Mouse (Mus musculus): ENCODE results near the gene Gadd45g.
"Not testable (repeated sequence)": the region's sequence is repeated elsewhere in the genome, so short reads cannot be mapped to it uniquely, and the experiment has no call there.

Gene Gadd45g

GRCm38 (mm10) chr13:51834024-51834423 is 12.5 kb upstream of the Gadd45g start:
- peak; percentile 55 to 76 for DNase-seq

DNA sequence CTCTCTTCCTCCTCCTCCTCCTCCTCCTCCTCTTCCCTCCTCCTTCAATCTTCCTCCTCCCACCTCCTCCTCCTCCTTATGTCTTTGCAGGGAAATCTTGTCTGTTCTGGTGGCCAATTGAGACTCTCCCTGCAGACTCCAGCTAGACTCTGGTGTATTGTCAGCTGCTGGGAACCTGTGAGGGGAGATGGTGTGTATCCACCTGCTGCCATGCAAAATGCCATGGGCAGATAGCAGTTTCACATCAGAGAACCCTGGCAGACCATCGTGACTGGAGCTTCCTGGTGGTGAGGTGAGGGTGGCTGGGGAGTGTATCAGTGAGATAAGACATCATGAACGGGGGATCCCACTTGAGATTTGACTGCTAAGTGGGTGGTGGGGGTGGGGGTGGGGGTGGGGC is 12.0 kb upstream of the Gadd45g start:
- no peak for DNase-seq

DNA sequence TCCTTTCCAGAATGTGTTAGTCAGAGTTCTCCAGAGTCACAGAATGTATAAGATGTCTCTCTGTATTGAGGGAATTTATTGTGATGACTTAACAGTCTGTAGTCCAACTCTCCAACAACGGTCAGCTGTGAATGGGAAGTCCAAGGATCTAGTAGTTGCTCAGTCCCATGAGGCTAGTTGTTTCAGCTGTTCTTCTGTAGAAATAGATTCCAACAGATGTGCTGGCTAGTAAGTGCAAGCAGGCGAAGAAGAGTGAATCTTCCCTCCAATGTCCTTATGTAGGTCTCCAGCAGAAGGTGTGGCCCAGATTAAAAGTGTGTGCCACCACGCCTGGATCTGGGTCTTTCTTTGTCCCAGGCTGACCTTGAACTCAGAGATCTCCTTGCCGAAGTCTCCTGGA is 11.3 kb upstream of the Gadd45g start:
- DNase-seq = not testable (repeated sequence)

GRCm38 (mm10) chr13:51837402-51837801 is 9.1 kb upstream of the Gadd45g start:
- DNase-seq = no peak

GRCm38 (mm10) chr13:51839250-51840026 is 7.0 kb upstream of the Gadd45g start:
- DNase-seq = peak; percentile 71 to 75

GRCm38 (mm10) chr13:51840702-51841101 is 5.8 kb upstream of the Gadd45g start:
- DNase-seq = no peak

GRCm38 (mm10) chr13:51841541-51842115 is 4.8 kb upstream of the Gadd45g start:
- DNase-seq = peak in 1 of 2 experiments; percentile 26

GRCm38 (mm10) chr13:51842191-51842590 is 4.3 kb upstream of the Gadd45g start:
- no peak for DNase-seq

GRCm38 (mm10) chr13:51842773-51843172 is 3.7 kb upstream of the Gadd45g start:
- no peak for DNase-seq

DNA sequence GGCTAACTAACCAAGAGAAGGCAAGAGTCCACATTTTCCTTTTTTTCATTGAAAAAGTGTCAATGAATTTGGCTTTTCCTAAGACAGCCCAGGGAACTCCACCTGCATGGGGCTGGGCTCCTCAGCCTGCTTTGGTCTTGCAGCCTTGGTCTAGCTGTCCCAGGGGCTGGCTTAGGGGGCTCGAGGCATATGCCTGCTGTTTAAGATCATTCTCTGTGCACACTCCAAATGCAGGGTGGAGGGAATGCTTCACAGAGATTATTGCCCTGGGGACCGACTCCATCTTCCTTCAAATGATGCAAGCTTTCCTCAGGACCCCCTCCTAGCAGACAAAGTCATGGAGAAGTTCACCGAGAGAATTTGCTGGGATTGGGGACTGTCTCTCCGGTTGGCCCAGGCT is 3.2 kb upstream of the Gadd45g start:
- DNase-seq = no peak

DNA sequence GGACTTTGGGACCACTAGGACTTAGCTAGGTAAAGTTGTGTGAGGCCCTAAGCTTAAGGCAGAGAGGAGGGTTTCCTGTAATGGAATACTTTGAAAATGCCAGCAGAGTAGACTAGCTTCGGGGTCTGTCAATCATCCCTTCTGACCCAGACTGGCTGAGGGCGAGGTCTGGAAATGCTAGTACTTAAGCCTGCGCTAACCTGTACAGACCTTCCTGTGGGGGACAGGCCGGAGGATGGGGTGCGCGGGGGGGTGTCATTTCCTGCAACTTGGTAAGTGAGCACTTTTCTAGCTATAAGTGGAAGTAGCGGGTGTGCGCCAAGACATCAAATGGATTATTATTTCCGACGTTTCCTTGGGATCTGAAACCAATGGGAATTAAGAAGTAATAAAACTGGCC is 2.4 kb upstream of the Gadd45g start:
- no peak for DNase-seq

GRCm38 (mm10) chr13:51844661-51845060 is 1.8 kb upstream of the Gadd45g start:
- DNase-seq = peak; percentile 84 to 89

DNA sequence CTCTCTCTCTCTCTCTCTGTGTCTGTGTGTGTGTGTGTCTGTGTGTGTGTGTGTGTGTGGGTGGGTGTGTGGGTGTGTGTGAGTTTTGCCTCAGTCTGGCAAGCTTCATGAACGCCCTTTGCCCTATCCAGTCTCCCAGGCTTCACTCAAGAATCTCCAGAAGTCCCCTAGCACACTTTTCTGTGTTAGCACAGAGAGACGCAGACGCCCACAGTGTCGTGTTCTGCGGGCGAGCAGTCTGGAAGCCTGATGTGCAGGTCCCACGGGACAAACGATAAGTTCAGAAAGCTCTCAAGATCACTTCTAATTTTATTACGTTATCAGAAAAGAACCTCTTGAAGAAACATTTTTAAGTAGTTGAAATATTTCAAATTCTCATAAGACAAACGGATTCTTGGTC is 1.4 kb upstream of the Gadd45g start:
- peak; percentile 32 to 46 for DNase-seq

- peak; percentile 90 to 91 for DNase-seq
These were observed 787 bp upstream of the Gadd45g start for GRCm38 (mm10) chr13:51845591-51846191.

DNA sequence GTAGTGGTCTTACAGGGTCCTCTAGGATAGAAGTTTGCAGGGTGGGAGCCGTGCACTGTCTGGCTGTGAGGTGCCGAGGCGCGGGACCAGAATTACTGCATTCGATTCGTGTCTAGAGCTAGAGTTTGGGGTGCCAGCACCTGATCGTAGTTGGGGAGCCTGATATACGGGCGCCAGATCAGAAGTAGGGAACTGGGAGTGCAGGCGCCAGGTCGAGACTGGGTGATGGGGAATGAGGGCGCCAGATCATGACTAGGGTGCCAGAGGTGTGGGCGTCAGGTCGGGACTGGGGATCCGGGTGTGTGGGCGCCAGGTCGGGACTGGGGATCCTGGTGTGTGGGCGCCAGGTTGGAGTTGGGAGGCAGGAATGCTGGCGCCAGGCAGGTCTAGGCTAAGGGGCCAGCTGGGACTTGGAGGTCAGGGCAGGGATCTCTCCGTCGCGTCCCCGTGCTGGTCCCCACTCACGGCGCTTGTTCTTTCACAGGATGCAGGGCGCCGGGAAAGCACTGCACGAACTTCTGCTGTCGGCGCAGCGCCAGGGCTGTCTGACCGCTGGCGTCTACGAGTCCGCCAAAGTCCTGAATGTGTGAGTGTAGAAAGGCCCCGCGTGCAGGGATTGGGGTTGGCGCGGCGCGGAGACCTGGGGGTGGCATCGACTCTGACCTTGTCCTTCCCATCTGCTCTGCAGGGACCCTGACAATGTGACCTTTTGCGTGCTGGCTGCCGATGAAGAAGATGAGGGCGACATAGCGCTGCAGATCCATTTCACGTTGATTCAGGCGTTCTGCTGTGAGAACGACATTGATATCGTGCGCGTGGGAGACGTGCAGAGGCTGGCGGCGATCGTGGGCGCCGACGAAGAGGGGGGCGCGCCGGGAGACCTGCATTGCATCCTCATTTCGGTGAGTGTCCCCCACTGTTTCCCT is 653 bp downstream of the Gadd45g start:
- peak; percentile 73 to 80 for DNase-seq

- peak; percentile 83 to 87 for DNase-seq
These were observed 1.6 kb downstream of the Gadd45g start for GRCm38 (mm10) chr13:51847979-51848480.

- DNase-seq = peak; percentile 32 to 56
These were observed 2.2 kb downstream of the Gadd45g start for GRCm38 (mm10) chr13:51848481-51849240.

DNA sequence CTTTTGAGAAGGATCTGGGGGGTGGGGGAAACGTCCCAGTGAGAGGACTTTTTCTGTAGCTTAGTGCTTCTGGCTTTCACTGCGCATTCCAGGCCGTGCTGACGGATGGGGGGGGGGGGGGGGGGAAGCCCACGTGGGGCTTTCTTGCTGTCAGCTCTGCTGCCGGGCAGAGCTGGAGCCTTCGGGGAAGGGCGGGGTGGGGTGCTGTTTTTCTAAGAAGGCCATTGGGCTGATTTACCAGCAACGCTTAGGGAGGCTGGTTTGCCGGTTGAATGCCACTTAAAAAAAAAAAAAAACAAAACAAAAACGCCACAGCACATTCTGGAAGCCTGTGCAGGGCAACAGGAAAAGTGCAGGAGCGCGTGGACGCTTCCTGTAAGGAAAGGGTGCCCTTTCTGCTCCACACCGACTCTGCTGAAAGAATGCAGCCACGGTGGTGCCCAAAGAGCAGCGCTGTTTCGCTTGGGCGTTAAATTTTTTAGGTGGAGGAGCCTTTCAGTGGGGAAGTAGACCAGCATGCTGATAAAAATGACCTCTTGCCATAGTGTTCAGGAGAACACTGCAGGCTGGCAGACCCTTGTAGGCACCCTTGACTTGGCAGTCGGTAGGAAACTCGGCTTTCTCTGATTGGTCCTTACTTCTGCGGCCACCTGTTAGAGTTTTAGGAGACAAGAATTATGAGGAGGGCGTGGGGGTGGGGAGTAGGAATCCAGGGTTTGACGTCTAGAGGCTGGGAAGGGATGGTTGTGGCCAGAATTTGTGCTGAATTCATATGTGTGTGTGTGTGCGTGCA is 3.0 kb downstream of the Gadd45g start:
- DNase-seq = peak in 1 of 2 experiments; percentile 36

DNA sequence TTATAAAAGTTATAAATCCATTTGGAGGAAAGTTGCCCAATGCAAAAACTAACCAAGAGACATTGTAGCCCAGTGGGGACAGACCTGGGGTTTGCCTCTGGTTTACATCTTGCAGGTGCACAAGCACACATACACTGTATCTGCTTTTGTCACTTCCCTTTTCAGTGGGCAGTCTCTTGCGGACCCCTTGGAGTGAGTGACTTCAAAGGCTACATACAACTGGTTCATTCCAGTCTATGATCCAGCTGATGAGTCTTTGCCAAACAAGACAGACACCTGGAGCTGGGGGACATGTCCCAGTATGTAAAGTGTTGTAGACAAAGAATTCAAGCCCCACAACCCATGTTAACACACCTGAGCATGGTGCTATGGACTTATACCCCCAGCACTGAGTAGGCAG is 4.1 kb downstream of the Gadd45g start:
- no peak for DNase-seq

DNA sequence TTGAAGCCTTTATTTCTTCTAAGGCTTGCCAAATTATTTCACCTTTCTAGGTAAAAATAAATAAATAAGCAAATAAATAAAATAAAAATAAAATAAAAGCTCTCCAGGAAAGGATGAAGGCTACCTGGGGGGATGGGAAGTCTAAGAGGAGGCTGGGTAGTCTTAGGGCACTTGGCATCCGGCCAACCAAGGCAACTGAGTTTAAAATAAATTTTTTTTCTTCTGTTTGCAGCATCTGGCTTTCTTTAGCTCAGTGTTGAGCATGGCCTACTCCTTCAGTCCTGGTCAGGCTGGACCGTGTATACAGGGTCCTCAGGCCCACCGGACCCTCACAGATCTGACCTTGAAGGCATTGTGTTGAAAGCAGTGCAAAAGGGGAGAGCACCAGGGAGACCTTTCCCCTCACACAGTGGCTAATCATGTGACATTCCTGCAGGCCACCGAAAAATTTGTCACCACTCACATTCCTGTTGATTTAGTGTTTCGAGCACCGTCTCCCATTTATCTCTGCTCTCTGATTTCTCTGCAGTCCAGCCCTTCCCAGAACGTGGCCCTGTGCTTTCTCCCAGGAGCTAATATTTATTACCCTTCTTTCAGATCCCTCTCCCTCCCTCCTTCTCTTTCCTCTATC is 6.2 kb downstream of the Gadd45g start:
- DNase-seq = no peak
